Mouse (Mus musculus) bone marrow macrophage, adult 2 months (primary cell): Measurements from ENCODE around the gene Cmtm6.

Experiments
- CTCF ChIP-seq: IDR thresholded peaks from 2 replicates; pipeline ENCODE4 v1.5.1; 2012; ENCODE audit warnings: low read depth, mild to moderate bottlenecking, low read length, moderate library complexity
- POLR2A ChIP-seq: IDR thresholded peaks from 2 replicates; pipeline ENCODE4 v1.6.1; 2012; ENCODE audit warnings: mild to moderate bottlenecking, low read depth, low read length, borderline replicate concordance

GRCm38 (mm10) chr9:114768066-114768465 lies 37.1 kb downstream of the Cmtm6 start:
- TF ChIP-seq POLR2A = no peak
- no peak for TF ChIP-seq CTCF
